Mouse (Mus musculus): ENCODE data around the gene Dnah7a.

GRCm38 (mm10) chr1:53352327-53353261, 354.0 kb downstream of the Dnah7a start, which contains the start of the genes Asdurf, Gm28551 and Asnsd1:
- TF ChIP-seq CTCF (IDR thresholded peaks at IDR 0.05; ENCODE audit: borderline replicate concordance, extremely low read depth, insufficient read depth, insufficient read length) = peak; percentile 32; the same call in 1 of the 2 replicates
- TF ChIP-seq POLR2A (IDR thresholded peaks at IDR 0.05; ENCODE audit: borderline replicate concordance, extremely low read depth, insufficient read depth, insufficient read length, poor library complexity, severe bottlenecking) = peak; percentile 88
